Mouse (Mus musculus) hindbrain, embryonic 11.5 days (tissue): ENCODE measurements around the gene Gm10644. TPM values are rescaled to one million over a fixed set of nuclear protein-coding genes. Genes with fewer than 3 reads are reported as not detected.
"Not testable (repeated sequence)": the region's sequence is repeated elsewhere in the genome, so short reads cannot be mapped to it uniquely, and the experiment has no call there.

ENCODE experiments used
- ATAC-seq: fragments of 200-750 bp; cut with Nextera tagmentation; 2 replicates; pipeline ENCODE4 v1.8.0; 2017; ENCODE audit warnings: mild to moderate bottlenecking, moderate TSS enrichment, moderate library complexity; ENCODE audit not compliant: low FRiP score
- DNase-seq: peaks from one replicate; pipeline ENCODE4 v3.0.0-alpha.2; 2015; ENCODE audit warnings: low spot score
- H3K27ac ChIP-seq: fragments of 300-500 bp; sonication (generic); 2 replicates; pipeline ENCODE4 v1.5.1; 2014; ENCODE audit warnings: mild to moderate bottlenecking, low read depth, low read length
- H3K27me3 ChIP-seq: fragments of 300-500 bp; sonication (generic); 2 replicates; pipeline ENCODE4 v1.6.1; 2014; ENCODE audit warnings: mild to moderate bottlenecking, low read length, moderate library complexity, mixed read lengths; ENCODE audit not compliant: control insufficient read depth, insufficient read depth
- H3K36me3 ChIP-seq: fragments of 300-500 bp; sonication (generic); 2 replicates; pipeline ENCODE4 v1.6.1; 2014; ENCODE audit warnings: mild to moderate bottlenecking, low read length, moderate library complexity, mixed read lengths; ENCODE audit not compliant: control insufficient read depth, insufficient read depth
- H3K4me1 ChIP-seq: fragments of 300-500 bp; sonication (generic); replicated peaks from 2 replicates; pipeline ENCODE4 v1.6.1; 2014; ENCODE audit warnings: low read length, mixed read lengths; ENCODE audit not compliant: control insufficient read depth, insufficient read depth
- H3K4me2 ChIP-seq: fragments of 300-500 bp; sonication (generic); replicated peaks from 2 replicates; pipeline ENCODE4 v1.6.1; 2014; ENCODE audit warnings: mild to moderate bottlenecking, low read depth, low read length
- H3K4me3 ChIP-seq: fragments of 300-500 bp; sonication (generic); 2 replicates; pipeline ENCODE4 v1.5.1; 2014; ENCODE audit warnings: low read depth, low read length
- H3K9ac ChIP-seq: fragments of 300-500 bp; sonication (generic); 2 replicates; pipeline ENCODE4 v1.6.1; 2014; ENCODE audit warnings: low read depth, low read length
- H3K9me3 ChIP-seq: fragments of 300-500 bp; sonication (generic); 2 replicates; pipeline ENCODE4 v1.6.1; 2016; ENCODE audit warnings: low read length; ENCODE audit not compliant: control insufficient read depth
- WGBS: fragments of 180-500 bp; shearing (Covaris S2); extraction: QIAGEN DNeasy Blood & Tissue Kit; methylation state at CpG from one replicate; pipeline ENCODE4 v1.1.7; 2014; 5-methylcytosine and 5-hydroxymethylcytosine counted together
- polyA plus RNA-seq: library from polyadenylated mRNA; unstranded; fragments of >200 nt; fragmentation: Nextera tagmentation; extraction: Ambion mirVana; gene quantifications from 2 replicates; pipeline ENCODE4 v1.2.1, GENCODE M21; 2014

The Gm10644 gene
- polyA plus RNA-seq, 1 experiment from 2014 or later, result 0.93 TPM

DNA sequence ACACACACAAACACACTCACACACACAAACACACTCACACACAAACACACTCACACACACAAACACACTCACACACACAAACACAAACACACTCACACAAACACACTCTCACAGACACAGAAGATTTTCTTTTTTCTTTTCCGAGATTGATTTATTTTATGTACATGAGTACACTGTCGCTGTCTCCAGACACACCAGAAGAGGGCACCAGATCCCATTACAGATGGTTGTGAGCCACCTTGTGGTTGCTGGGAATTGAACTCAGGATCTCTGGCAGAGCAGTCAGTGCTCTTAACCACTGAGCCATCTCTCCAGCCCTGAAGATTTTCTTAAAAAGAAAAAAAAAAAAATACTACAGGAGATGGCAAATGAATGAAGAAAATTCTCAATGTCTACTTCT, 28.2 kb upstream of the Gm10644 start:
- H3K9me3 ChIP-seq, DNase-seq, ATAC-seq, H3K4me3 ChIP-seq, H3K27me3 ChIP-seq, H3K9ac ChIP-seq, H3K4me2 ChIP-seq, H3K27ac ChIP-seq, H3K4me1 ChIP-seq: not testable (repeated sequence)
- 90% methylated on average over 2 of the region's 2 CpGs for WGBS
- peaks cover 16% of the 10 kb centered on the region for H3K36me3 ChIP-seq

DNA sequence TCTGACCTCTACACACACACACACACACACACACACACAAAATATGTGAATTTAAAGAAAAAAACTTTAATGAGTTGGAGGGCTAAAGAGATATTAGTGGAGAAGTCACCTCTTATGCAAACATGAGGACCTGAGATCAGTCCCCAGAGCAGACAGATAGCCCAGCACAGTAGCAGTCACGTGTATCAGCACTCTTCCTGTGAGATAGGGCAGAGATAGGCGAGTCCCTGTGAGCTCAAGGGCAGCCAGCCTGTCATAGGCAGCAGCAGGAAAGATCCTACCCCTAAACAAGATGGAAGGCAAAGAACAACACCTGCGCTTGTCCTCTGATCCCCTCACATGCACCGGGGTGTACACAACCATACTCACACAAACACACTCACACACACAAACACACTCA, 27.4 kb upstream of the Gm10644 start:
- 92% methylated on average over 4 of the region's 4 CpGs for WGBS

DNA sequence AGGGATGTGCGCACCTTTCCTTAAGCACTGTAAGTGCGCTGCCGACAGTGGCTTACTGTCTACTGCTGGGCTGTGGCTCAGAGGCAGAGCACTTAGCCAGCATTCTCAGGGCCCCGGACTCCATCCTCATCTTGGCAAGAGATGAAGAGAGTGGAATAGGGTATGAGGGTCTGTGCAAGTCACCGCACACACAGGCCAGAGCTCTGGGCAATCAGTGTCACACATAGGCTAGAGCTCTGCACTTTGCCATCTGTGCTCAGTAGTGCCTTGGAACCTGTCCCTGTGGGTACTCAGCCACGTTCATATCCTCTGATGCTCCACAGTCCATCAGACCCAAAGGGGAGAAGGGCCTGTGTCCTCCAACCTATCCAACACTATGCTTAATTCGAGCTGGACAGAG, 26.5 kb upstream of the Gm10644 start:
- H3K4me3 ChIP-seq, result no peak overlapping the region
- H3K9me3 ChIP-seq, result no peaks in the 10 kb centered on the region
- no peak overlapping the region for H3K9ac ChIP-seq
- no peaks in the 10 kb centered on the region for H3K27me3 ChIP-seq
- no peaks in the 10 kb centered on the region for H3K4me1 ChIP-seq
- H3K4me2 ChIP-seq, result no peak overlapping the region
- no peak for DNase-seq
- 0 out of 2 replicates have a peak, but pooled peaks cover 9% of the 10 kb centered on the region for H3K36me3 ChIP-seq
- WGBS, result 95% methylated on average over 7 of the region's 7 CpGs
- H3K27ac ChIP-seq, result no peak overlapping the region
- ATAC-seq, result no peak

More for the DNA sequence above, 27.4 kb upstream of the Gm10644 start:
- Histone ChIP-seq H3K36me3 (peaks cover 14% of the 10 kb centered on the region), H3K27ac (no peak overlapping the region), H3K4me1 (no peaks in the 10 kb centered on the region), H3K4me2 (no peak overlapping the region), H3K4me3 (no peak overlapping the region), H3K9me3 (no peaks in the 10 kb centered on the region), H3K27me3 (no peaks in the 10 kb centered on the region), H3K9ac (no peak overlapping the region)
- no peak for DNase-seq
- no peak for ATAC-seq

DNA sequence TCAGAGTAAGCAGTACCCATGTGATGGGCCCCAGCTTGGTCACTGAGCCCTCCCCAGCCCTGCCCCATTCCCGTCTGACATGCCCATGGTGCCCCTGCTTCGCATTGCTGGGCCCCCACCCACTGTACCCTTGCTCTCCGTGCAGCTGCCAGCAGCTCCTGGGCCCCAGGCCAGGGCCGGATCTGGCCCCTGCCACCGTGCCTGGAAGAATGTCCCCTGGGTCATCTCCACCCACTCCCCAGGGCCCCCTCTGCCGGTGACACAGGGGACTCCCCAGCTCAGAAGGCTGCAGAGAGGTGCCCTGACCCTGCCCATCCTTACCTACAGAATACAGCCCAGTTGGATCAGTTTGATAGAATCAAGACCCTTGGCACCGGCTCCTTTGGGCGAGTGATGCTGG, 25.8 kb upstream of the Gm10644 start:
- Histone ChIP-seq H3K9ac (no peak overlapping the region), H3K27ac (no peak overlapping the region), H3K4me3 (no peak overlapping the region), H3K4me2 (no peak overlapping the region), H3K36me3 (0 out of 2 replicates have a peak, but pooled peaks cover 9% of the 10 kb centered on the region), H3K27me3 (no peaks in the 10 kb centered on the region), H3K9me3 (no peaks in the 10 kb centered on the region), H3K4me1 (no peaks in the 10 kb centered on the region)
- 87% methylated on average over 8 of the region's 8 CpGs for WGBS
- no peak for ATAC-seq
- no peak for DNase-seq

DNA sequence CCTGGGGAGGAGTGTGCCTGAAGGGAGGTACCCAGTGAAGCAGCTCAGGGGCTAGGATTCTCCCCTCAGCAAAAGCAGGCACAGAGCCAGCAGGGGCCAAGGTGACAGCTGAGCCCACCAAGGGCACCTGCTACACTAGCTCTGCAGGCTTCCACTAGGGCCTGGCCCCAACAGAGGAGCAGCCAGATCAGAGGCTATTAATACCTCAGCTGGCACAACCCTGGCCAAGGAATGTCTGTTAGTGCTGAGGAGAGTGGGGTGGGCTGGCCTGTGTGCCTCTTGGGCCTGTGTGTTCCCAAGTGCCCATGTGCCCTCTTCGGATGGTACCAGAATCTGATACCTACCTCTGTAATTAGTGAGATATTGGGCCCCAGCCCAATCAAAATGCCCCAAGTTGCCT, 25.2 kb upstream of the Gm10644 start:
- H3K4me3 ChIP-seq, result no peak overlapping the region
- H3K36me3 ChIP-seq, result 0 out of 2 replicates have a peak, but pooled peaks cover 6% of the 10 kb centered on the region
- ATAC-seq, result no peak

DNA sequence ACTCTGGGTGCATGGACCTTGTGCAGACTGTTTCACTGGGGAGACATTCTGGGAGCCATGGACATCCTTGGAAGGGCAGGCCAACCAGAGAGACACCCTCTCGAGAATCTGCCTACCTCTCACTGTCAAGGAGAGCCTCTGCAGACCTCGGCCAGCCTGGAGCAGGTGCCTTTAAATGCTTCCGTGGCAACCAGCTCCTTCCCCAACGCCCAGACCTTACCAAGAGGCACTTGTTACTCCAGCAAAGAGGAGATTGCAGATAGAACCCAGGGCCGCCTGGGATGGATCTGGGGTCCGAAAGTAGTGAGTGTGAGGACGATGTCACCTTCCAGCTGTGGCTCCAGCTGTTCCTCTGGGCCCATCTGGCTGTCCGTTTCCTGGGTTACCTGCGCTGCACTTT, 23.2 kb upstream of the Gm10644 start:
- no peak overlapping the region for H3K4me3 ChIP-seq
- 77% methylated on average over 9 of the region's 9 CpGs for WGBS
- H3K4me2 ChIP-seq, result no peak overlapping the region
- H3K9ac ChIP-seq, result no peak overlapping the region
- ATAC-seq, result no peak
- no peaks in the 10 kb centered on the region for H3K9me3 ChIP-seq
- no peak overlapping the region for H3K27ac ChIP-seq
- DNase-seq, result no peak
- H3K36me3 ChIP-seq, result 0 out of 2 replicates have a peak, but pooled peaks cover 3% of the 10 kb centered on the region
- no peaks in the 10 kb centered on the region for H3K27me3 ChIP-seq
- H3K4me1 ChIP-seq, result peaks cover 4% of the 10 kb centered on the region; the same call in 1 of the 2 replicates

More for the DNA sequence above, 25.2 kb upstream of the Gm10644 start:
- Histone ChIP-seq H3K9ac (no peak overlapping the region), H3K27me3 (no peaks in the 10 kb centered on the region), H3K4me2 (no peak overlapping the region), H3K9me3 (no peaks in the 10 kb centered on the region), H3K27ac (no peak overlapping the region), H3K4me1 (no peaks in the 10 kb centered on the region)
- WGBS, result 90% methylated on average over 1 of the region's 1 CpGs
- DNase-seq, result no peak

DNA sequence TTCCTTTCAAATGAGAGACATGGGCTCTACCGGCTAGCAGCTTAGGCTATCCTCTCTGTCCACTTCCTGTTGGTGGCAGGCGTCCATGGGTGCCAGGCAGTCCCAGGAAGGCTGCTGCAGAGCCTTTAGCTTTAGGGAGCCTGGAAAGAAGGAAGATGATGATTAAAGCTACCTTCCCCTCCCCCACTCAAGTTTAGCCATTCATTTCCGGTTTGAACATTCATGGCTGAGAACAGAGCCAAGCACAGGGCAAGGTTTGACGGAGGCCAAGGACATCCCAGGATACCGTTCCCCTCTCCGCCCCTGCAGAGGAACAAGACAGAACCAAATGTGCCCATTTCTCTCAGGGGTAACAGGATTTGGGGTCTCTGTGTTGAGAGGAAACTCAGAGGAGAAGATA, 22.6 kb upstream of the Gm10644 start:
- Histone ChIP-seq H3K9me3 (no peaks in the 10 kb centered on the region), H3K4me2 (no peak overlapping the region), H3K4me3 (no peak overlapping the region), H3K9ac (no peak overlapping the region), H3K27ac (no peak overlapping the region), H3K27me3 (no peaks in the 10 kb centered on the region), H3K4me1 (peaks cover 4% of the 10 kb centered on the region; the same call in 1 of the 2 replicates), H3K36me3 (0 out of 2 replicates have a peak, but pooled peaks cover 3% of the 10 kb centered on the region)
- 78% methylated on average over 6 of the region's 6 CpGs for WGBS
- no peak for DNase-seq
- ATAC-seq, result no peak

DNA sequence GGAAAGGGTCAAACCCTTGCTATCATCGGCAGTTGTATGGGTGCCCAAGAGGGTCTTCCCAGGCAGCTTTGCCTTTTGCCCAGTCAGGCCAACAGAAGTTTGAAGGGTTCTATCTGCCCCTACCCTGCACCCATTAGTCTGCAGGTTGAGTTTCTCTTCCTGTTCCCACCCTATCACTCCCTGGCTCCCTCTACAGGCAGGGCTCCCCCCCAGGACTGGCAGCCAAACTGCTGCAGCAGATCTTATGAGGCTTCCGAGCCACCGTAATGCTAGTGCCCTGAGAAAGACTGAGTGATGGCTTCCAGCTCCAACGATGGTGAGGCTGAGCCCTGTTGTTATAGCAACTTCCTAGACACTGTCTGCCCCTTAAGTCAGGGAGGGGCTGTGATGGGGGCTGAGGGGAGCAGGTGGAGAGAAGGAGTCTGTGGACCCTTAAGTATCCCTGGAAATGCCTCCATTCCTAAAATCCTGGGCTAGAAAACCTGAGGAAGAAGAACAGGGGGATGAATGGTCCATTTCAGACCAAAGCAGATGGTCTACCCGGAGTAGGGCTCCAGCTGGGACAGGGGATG, 21.9 kb upstream of the Gm10644 start:
- Histone ChIP-seq H3K4me2 (no peak overlapping the region; the same call in 1 of the 2 replicates), H3K4me3 (no peak overlapping the region), H3K27ac (no peak overlapping the region), H3K27me3 (no peaks in the 10 kb centered on the region), H3K9ac (no peak overlapping the region), H3K4me1 (peaks cover 4% of the 10 kb centered on the region; the same call in 1 of the 2 replicates), H3K36me3 (0 out of 2 replicates have a peak, but pooled peaks cover 3% of the 10 kb centered on the region), H3K9me3 (no peaks in the 10 kb centered on the region)
- 91% methylated on average over 5 of the region's 5 CpGs for WGBS
- no peak for ATAC-seq
- no peak for DNase-seq

DNA sequence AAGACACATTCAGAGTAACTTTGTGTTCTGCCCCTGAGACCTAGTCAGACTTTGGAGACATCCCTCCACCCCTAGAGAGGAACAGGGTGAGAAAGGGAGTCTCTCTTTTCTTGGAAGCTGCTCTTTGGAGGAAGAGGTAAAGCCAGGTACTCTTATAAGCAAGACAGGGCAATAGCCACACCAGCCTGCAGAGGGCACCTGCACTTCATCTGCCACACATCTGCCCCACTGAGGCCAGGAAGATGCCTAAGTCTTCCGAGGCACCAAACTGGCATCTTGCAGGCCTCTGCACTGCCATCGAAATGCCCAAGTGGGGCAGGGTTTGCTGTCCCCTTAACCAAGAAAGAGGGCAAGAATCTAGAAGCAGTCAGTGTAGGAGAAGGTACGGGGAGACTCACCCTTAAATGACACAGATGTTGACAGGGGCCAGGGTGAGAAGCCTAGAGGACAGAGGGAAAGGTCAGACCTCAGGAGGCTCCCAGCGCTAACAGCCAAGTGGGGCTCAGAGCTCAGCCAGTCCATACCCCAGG, 21.2 kb upstream of the Gm10644 start:
- WGBS, result 80% methylated on average over 4 of the region's 4 CpGs
- ATAC-seq, result no peak
- Histone ChIP-seq H3K4me3 (no peak overlapping the region), H3K9me3 (no peaks in the 10 kb centered on the region), H3K27me3 (no peaks in the 10 kb centered on the region), H3K36me3 (0 out of 2 replicates have a peak, but pooled peaks cover 3% of the 10 kb centered on the region), H3K4me1 (peaks cover 4% of the 10 kb centered on the region; the same call in 1 of the 2 replicates), H3K9ac (no peak overlapping the region), H3K4me2 (no peak overlapping the region), H3K27ac (no peak overlapping the region)
- no peak for DNase-seq
